Mouse (Mus musculus): ENCODE data around the gene Adal. TPM values are rescaled to one million over a fixed set of nuclear protein-coding genes. Genes with fewer than 3 reads are reported as not detected.
A peak's percentile ranks its signal among the peaks of the same experiment; 100 is the strongest.
"Not testable (repeated sequence)": the region's sequence is repeated elsewhere in the genome, so short reads cannot be mapped to it uniquely, and the experiment has no call there.

Adal gene
- 27.5 and 28.3 TPM in 2 replicates for polyA plus RNA-seq (2016; fragmentation: Nextera tagmentation; extraction: Ambion mirVana)

DNA sequence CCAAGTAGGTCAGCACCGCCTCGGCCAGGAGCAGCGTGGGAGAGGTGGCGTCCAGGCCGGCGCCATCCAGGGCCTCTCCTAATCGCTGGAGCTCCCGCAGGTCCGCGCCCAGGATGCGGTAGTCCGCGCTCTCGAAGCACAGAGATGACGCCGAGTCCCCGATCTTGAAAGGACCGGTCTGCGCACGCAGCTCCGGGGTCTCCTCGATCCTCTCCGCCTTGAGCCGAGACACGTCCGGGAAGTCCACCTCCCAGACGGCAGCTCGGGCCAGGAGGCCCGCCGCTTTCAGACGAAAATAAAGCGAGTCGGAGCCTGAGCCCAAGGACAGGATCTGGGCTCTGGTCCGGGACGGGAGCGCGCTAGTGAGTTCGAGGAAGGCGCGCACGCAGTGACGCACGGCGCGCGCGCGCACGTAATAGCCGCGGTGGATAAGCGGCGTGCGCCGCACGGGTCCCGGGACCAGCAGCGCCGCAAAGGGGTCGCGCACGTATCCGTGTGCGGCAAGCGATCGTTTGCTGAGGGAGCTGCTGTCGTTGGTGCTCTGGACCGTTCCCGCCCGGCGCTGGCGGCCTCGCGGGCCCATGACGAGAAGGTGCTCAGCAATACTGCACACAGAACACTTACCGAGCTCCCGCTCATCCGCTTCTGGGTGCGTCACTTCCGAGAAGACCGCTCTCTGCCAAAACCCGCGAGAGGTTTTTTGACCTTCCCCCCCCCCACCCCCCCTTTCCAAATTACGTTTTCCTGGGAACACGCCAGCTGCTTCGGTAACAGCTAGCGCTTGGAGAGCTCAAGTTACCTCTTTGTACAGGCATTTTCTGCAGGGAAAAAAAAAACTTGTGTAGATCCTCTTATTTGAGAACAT, at the start of gene Adal, which contains the start of gene Lcmt2:
Gene Adal, plus strand, starts transcription at position 411 of the 865 bp plus-strand sequence.
Gene Lcmt2, minus strand, starts transcription at position 636 of the 865 bp plus-strand sequence.
- Histone ChIP-seq H3K27ac (peak within 1 kb of the TSS; percentile 96), H3K36me3 (peaks cover 49% of the 10 kb centered on the region), H3K4me3 (peak within 1 kb of the TSS; percentile 64), H3K27me3 (ENCODE audit: insufficient read depth, poor library complexity, severe bottlenecking) (no peaks in the 10 kb centered on the region), H3K9me3 (peaks cover 17% of the 10 kb centered on the region), H3K4me1 (replicated peaks) (peaks cover 30% of the 10 kb centered on the region)
- under 1% methylated on average over 87 of the region's 87 CpGs for WGBS
- DNase-seq (ENCODE audit: low spot score): peak; percentile 94

DNA sequence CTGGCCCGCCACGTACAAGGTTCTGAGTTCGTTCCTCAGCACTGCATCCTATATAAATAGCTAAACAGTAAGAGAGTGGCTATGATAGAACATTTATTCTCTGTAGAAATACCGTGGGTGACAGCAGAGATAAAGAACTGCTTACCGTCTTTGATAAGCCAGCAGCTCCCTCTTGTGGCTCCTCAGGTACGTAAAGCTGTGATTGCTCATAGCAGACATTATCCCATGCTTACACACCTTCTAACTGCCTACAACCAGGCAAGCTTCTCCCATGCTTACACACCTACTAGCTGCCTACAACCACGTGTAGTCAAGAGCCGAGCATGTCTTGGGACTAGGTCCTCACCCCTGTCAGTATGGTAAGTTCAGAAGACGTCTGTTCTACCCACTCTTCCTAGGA, 38.2 kb upstream of the Adal start:
- Histone ChIP-seq H3K4me1 (replicated peaks) (no peaks in the 10 kb centered on the region), H3K27me3 (ENCODE audit: insufficient read depth, poor library complexity, severe bottlenecking) (no peaks in the 10 kb centered on the region), H3K27ac (no peak overlapping the region), H3K4me3 (no peak overlapping the region), H3K36me3 (no peaks in the 10 kb centered on the region), H3K9me3 (no peaks in the 10 kb centered on the region)
- DNase-seq (ENCODE audit: low spot score): peak; percentile 35
- WGBS: 27% methylated on average over 9 of the region's 9 CpGs

GRCm38 (mm10) chr2:121105940-121106339, 34.3 kb upstream of the Adal start:
- Histone ChIP-seq H3K4me1 (replicated peaks) (no peaks in the 10 kb centered on the region), H3K36me3 (no peaks in the 10 kb centered on the region), H3K27ac (no peak overlapping the region), H3K27me3 (ENCODE audit: insufficient read depth, poor library complexity, severe bottlenecking) (no peaks in the 10 kb centered on the region), H3K4me3 (no peak overlapping the region), H3K9me3 (no peaks in the 10 kb centered on the region)
- DNase-seq (ENCODE audit: low spot score): no peak

DNA sequence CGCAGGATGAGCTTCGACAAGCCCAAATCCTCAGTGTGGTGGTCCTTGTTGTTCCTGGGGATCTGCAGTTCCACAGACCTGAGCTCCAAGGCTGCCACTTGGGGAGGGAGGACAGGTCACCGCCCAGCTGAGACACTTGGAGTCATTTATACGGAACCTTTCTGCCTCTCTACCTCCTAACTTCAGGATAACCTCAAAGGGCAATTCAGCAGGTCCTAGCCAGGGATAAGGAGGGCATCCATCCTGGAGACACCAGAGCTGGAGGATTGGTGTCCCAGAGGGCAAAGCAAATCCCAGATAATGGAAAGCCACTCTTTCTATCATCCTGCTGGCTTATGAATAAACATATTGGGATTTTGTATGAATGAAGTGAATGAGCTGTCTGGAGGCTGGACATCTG, 30.5 kb upstream of the Adal start, which contains the start of gene Tgm7:
Gene Tgm7, minus strand, starts transcription at position 101 of the 400 bp plus-strand sequence.
- WGBS: 88% methylated on average over 4 of the region's 4 CpGs
- no peaks in the 10 kb centered on the region for H3K27me3 ChIP-seq (ENCODE audit: insufficient read depth, poor library complexity, severe bottlenecking)
- no peak within 1 kb of the TSS for H3K4me3 ChIP-seq
- no peak within 1 kb of the TSS for H3K27ac ChIP-seq
- no peaks in the 10 kb centered on the region for H3K4me1 ChIP-seq (replicated peaks)
- no peak for DNase-seq (ENCODE audit: low spot score)
- no peaks in the 10 kb centered on the region for H3K9me3 ChIP-seq
- H3K36me3 ChIP-seq: no peaks in the 10 kb centered on the region

GRCm38 (mm10) chr2:121115418-121115817, 24.8 kb upstream of the Adal start:
- DNase-seq (ENCODE audit: low spot score): no peak
- Histone ChIP-seq H3K36me3 (no peaks in the 10 kb centered on the region), H3K27ac (no peak overlapping the region), H3K4me3 (no peak overlapping the region), H3K27me3 (ENCODE audit: insufficient read depth, poor library complexity, severe bottlenecking) (no peaks in the 10 kb centered on the region), H3K9me3 (no peaks in the 10 kb centered on the region), H3K4me1 (replicated peaks) (no peaks in the 10 kb centered on the region)
- 89% methylated on average over 2 of the region's 2 CpGs for WGBS

DNA sequence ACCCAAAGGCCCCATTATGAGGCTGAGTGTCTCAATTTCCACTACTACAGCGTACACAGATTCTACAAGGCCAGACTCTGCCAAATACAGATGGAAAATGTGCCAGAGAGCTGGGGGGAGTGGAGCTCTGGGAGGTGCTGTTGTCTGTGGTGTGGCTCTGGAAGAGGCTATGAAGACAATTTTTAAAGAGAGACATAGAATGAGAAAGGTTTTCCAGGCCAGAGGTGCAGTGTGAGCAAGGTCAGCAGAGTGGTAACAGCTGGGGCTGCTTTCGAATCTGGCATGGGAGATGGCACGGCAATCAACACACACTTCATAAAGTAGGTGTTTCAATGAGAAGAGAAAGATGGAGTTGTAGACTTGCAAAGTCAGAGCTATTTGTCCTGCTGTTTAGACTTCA, 21.0 kb upstream of the Adal start:
- DNase-seq (ENCODE audit: low spot score): no peak
- 87% methylated on average over 3 of the region's 3 CpGs for WGBS
- Histone ChIP-seq H3K27me3 (ENCODE audit: insufficient read depth, poor library complexity, severe bottlenecking) (no peaks in the 10 kb centered on the region), H3K9me3 (no peaks in the 10 kb centered on the region), H3K4me3 (no peak overlapping the region), H3K36me3 (no peaks in the 10 kb centered on the region), H3K27ac (no peak overlapping the region), H3K4me1 (replicated peaks) (no peaks in the 10 kb centered on the region)

- H3K9me3 ChIP-seq; H3K4me1 ChIP-seq (replicated peaks); DNase-seq (ENCODE audit: low spot score); H3K4me3 ChIP-seq; H3K36me3 ChIP-seq; H3K27ac ChIP-seq; H3K27me3 ChIP-seq (ENCODE audit: insufficient read depth, poor library complexity, severe bottlenecking): not testable (repeated sequence)
- 92% methylated on average over 5 of the region's 5 CpGs for WGBS
Observed at GRCm38 (mm10) chr2:121126302-121126701, 13.9 kb upstream of the Adal start.

DNA sequence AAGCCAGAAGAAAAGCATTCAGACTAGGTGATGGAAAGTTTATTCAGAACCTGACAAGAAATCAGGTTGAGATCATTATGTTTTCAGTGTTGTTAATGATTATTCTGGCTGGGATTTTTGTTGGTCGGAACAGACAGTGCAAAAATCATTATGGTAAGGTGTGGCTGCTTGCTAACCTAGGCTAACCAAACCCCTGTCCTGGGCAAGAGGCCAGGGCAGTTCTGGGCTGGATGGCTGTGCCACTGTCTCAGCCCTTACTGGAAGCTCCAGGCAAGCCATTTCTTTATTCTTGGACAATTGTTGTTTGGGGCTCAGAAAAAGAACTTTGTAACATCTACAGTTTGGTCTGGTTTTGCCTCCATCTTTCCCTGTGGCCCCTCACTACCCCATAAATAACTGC, 12.7 kb upstream of the Adal start:
- no peak for DNase-seq (ENCODE audit: low spot score)
- no peak overlapping the region for H3K27ac ChIP-seq
- H3K4me3 ChIP-seq: no peak overlapping the region
- H3K4me1 ChIP-seq (replicated peaks): no peaks in the 10 kb centered on the region
- no peaks in the 10 kb centered on the region for H3K9me3 ChIP-seq
- no peaks in the 10 kb centered on the region for H3K27me3 ChIP-seq (ENCODE audit: insufficient read depth, poor library complexity, severe bottlenecking)
- 86% methylated on average over 1 of the region's 1 CpGs for WGBS
- no peaks in the 10 kb centered on the region for H3K36me3 ChIP-seq

- WGBS: 78% methylated on average over 9 of the region's 9 CpGs
- Histone ChIP-seq H3K4me1 (replicated peaks) (no peaks in the 10 kb centered on the region), H3K4me3 (no peak overlapping the region), H3K9me3 (no peaks in the 10 kb centered on the region), H3K27me3 (ENCODE audit: insufficient read depth, poor library complexity, severe bottlenecking) (no peaks in the 10 kb centered on the region), H3K36me3 (no peaks in the 10 kb centered on the region), H3K27ac (no peak overlapping the region)
- no peak for DNase-seq (ENCODE audit: low spot score)
Observed at GRCm38 (mm10) chr2:121128865-121129620, 11.2 kb upstream of the Adal start.

DNA sequence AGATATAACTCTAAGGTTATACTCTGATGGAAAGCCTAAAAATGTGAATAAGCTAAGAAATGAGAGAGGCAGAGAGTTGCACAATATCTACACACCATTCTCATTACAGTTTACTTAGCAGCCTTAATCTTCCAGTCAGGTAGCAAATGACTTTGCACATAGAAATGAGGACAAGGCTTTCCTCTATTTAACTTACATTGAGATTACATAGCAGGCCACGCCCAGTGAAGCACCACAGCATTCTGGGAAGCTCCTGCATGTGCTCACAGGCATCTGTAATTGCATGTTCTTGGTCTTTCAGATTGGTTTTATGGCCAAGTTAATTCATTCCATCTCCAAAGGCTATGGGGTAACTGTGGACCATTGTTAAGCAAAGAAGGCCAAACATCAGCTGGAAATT, 7.4 kb upstream of the Adal start:
- 73% methylated on average over 1 of the region's 1 CpGs for WGBS
- Histone ChIP-seq H3K9me3 (0 out of 2 replicates have a peak, but pooled peaks cover 3% of the 10 kb centered on the region), H3K27me3 (ENCODE audit: insufficient read depth, poor library complexity, severe bottlenecking) (no peaks in the 10 kb centered on the region), H3K4me1 (replicated peaks) (no peaks in the 10 kb centered on the region), H3K36me3 (peaks cover 11% of the 10 kb centered on the region), H3K27ac (no peak overlapping the region), H3K4me3 (no peak overlapping the region)
- DNase-seq (ENCODE audit: low spot score): no peak

DNA sequence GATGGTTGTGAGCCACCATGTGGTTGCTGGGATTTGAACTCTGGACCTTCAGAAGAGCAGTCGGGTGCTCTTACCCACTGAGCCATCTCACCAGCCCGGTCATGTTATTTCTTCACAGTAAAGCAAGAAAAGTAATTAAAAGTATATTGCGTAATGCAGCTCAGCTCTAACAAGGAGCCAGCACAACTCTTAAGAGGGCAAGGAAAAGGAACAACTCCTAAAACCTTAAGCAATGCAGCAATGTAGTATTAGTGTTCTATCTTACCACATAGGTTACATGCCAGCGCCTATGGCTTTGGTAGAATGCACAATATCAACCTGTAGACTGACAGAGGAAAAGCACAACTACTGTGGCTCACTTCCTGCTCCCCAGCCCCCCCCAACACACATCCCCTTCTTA, 2.9 kb upstream of the Adal start:
- Histone ChIP-seq H3K4me3 (no peak overlapping the region), H3K9me3 (peaks cover 17% of the 10 kb centered on the region), H3K36me3 (peaks cover 30% of the 10 kb centered on the region), H3K27ac (no peak overlapping the region), H3K4me1 (replicated peaks) (peaks cover 29% of the 10 kb centered on the region), H3K27me3 (ENCODE audit: insufficient read depth, poor library complexity, severe bottlenecking) (no peaks in the 10 kb centered on the region)
- DNase-seq (ENCODE audit: low spot score): no peak
- WGBS: 92% methylated on average over 4 of the region's 4 CpGs

DNA sequence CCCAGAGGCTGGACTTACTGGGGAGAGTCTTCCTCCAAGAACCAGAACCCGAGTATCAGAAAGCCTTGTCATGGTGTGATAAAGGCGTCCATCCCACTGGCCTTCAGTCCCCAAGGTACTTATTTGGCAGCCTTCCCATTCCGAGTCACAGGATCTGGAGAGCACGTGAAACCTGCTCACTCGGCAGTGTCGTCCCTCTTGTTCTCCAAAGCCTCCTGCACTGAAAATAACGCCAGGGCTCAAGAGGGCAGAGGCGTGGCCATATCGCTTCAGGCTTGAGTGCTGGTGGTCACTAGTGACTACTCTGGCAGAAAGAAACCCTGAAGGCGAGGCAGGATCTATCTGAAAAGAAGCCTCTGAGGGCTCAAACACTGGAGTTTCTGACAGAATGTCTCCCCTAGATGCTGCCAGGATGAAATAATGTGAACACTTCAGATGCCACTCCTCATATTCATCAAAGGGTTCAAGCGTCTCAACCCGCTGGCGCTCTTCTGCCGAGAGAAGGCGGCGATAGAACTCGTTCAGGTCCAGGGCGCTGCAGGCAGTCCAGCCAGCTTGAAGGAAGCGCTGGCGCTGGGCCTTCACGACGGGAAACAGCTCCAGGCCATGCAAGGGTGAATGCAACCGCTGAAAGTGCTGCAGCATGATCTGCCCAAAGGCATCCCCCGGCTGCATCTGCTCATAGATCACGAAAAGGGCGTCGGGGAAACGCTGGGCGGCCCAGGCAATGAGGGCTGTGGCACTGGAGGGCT, 786 bp upstream of the Adal start:
- peaks cover 30% of the 10 kb centered on the region for H3K4me1 ChIP-seq (replicated peaks)
- 60% methylated on average over 29 of the region's 29 CpGs for WGBS
- peak; percentile 8 for DNase-seq (ENCODE audit: low spot score)
- peaks cover 42% of the 10 kb centered on the region for H3K36me3 ChIP-seq
- peaks cover 17% of the 10 kb centered on the region for H3K9me3 ChIP-seq
- no peaks in the 10 kb centered on the region for H3K27me3 ChIP-seq (ENCODE audit: insufficient read depth, poor library complexity, severe bottlenecking)
- peak overlapping the region; percentile 64 for H3K4me3 ChIP-seq
- H3K27ac ChIP-seq: peak overlapping the region; percentile 96
